Mouse (Mus musculus) brown adipose tissue, adult 24 weeks (tissue): ENCODE measurements around the gene St3gal4. TPM values are rescaled to one million over a fixed set of nuclear protein-coding genes. Genes with fewer than 3 reads are reported as not detected.

Experiments used
- polyA plus RNA-seq: library from polyadenylated mRNA; stranded (reverse); fragments of >200 nt; gene quantifications from 2 replicates; pipeline ENCODE4 v1.2.4, GENCODE M21; 2012; ENCODE audit not compliant: missing spikeins, insufficient read depth, insufficient read length

The St3gal4 gene
- polyA plus RNA-seq, 1 experiment: 14.2 TPM

Other genes with a start within 250 kb of the St3gal4 start
- 12.6 and 17.4 TPM in 2 replicates for gene Dcps, start 56.8 kb upstream of the St3gal4 start, polyA plus RNA-seq
- gene Srpr, start 80.9 kb upstream of the St3gal4 start, polyA plus RNA-seq: 50.6 and 71.3 TPM in 2 replicates
- 2.8 and 5.9 TPM in 2 replicates for gene Tirap, start 81.0 kb upstream of the St3gal4 start, polyA plus RNA-seq
- 95.2 and 117 TPM in 2 replicates for gene Foxred1, start 91.8 kb upstream of the St3gal4 start, polyA plus RNA-seq
- gene Fam118b, start 148.5 kb upstream of the St3gal4 start, polyA plus RNA-seq: 10.7 and 19.9 TPM in 2 replicates
- 10.6 and 11.6 TPM in 2 replicates for gene Rpusd4, start 148.6 kb upstream of the St3gal4 start, polyA plus RNA-seq